In genomic region chr19:53070870-53071269, GRCm38 (mm10) we compare ENCODE assay signal across 16 mouse cellular contexts. TPM values are rescaled to one million over a fixed set of nuclear protein-coding genes. Genes with fewer than 3 reads are reported as not detected.
A peak's percentile ranks its signal among the peaks of the same experiment; 100 is the strongest.
DNase-seq lines count a peak whose midpoint lies in the region; ATAC-seq lines count a peak whose summit lies in the region.
"Had no signal": no experiment of that assay in that cellular context is flagged by ENCODE, and none has a peak within 500 bp of the region (broad histone marks: within the 10 kb centered on the region; RNA-seq: fewer than 3 reads in every experiment).

No protein-coding gene starts in this region.

- H3K36me3 ChIP-seq in limb, embryonic 13.5 days = no peaks in the 10 kb centered on the region
- H3K36me3 ChIP-seq in limb, embryonic 10.5 days = no peaks in the 10 kb centered on the region
- no peaks in the 10 kb centered on the region for H3K36me3 ChIP-seq in heart, embryonic 11.5 days (ENCODE audit: control insufficient read depth, insufficient read depth, low read length)
- no peaks in the 10 kb centered on the region for H3K36me3 ChIP-seq in stomach, embryonic 16.5 days (ENCODE audit: control insufficient read depth, insufficient read depth, low read length)
- H3K36me3 ChIP-seq: midbrain, embryonic 12.5 days; stomach, embryonic 15.5 days had no signal

- H3K9ac ChIP-seq in limb, embryonic 13.5 days = no peak overlapping the region
- H3K9ac ChIP-seq in heart, embryonic 11.5 days (ENCODE audit: low read depth, low read length) = no peak overlapping the region
- no peak overlapping the region for H3K9ac ChIP-seq in stomach, embryonic 16.5 days (ENCODE audit: low read length)
- H3K9ac ChIP-seq: midbrain, embryonic 12.5 days; stomach, embryonic 15.5 days had no signal

- no peaks in the 10 kb centered on the region for H3K27me3 ChIP-seq in limb, embryonic 13.5 days
- H3K27me3 ChIP-seq in limb, embryonic 10.5 days (ENCODE audit: low read depth, poor library complexity, severe bottlenecking) = no peaks in the 10 kb centered on the region
- no peaks in the 10 kb centered on the region for H3K27me3 ChIP-seq in heart, embryonic 11.5 days (ENCODE audit: control insufficient read depth, insufficient read depth, low read length)
- H3K27me3 ChIP-seq in stomach, embryonic 16.5 days (ENCODE audit: control insufficient read depth, insufficient read depth, low read length) = no peaks in the 10 kb centered on the region
- H3K27me3 ChIP-seq: midbrain, embryonic 12.5 days; stomach, embryonic 15.5 days had no signal

- H3K27ac ChIP-seq in limb, embryonic 13.5 days = 0 out of 2 replicates have a peak overlapping the region, but pooled peaks have one; percentile 10
- no peak overlapping the region for H3K27ac ChIP-seq in limb, embryonic 10.5 days
- peak overlapping the region; percentile 29 for H3K27ac ChIP-seq in heart, embryonic 11.5 days (ENCODE audit: low read depth, low read length)
- H3K27ac ChIP-seq in stomach, embryonic 16.5 days (ENCODE audit: low read length) = peak overlapping the region; percentile 24; the same call in 1 of the 2 replicates
- H3K27ac ChIP-seq: midbrain, embryonic 12.5 days had no signal

- H3K9me3 ChIP-seq in limb, embryonic 13.5 days = 0 out of 2 replicates have a peak, but pooled peaks cover 3% of the 10 kb centered on the region
- no peaks in the 10 kb centered on the region for H3K9me3 ChIP-seq in limb, embryonic 10.5 days (replicated peaks)
- H3K9me3 ChIP-seq in heart, embryonic 11.5 days (replicated peaks; ENCODE audit: control insufficient read depth, low read length) = no peaks in the 10 kb centered on the region
- no peaks in the 10 kb centered on the region for H3K9me3 ChIP-seq in stomach, embryonic 16.5 days (replicated peaks; ENCODE audit: control insufficient read depth, low read length)
- H3K9me3 ChIP-seq: midbrain, embryonic 12.5 days; stomach, embryonic 15.5 days had no signal

- intact Hi-C loops in heart, postnatal 25 days (cut with DNase I) = no loop called here

- H3K4me3 ChIP-seq in limb, embryonic 13.5 days = no peak overlapping the region
- no peak overlapping the region for H3K4me3 ChIP-seq in limb, embryonic 10.5 days
- no peak overlapping the region for H3K4me3 ChIP-seq in heart, embryonic 11.5 days (ENCODE audit: low read depth, low read length)
- no peak overlapping the region for H3K4me3 ChIP-seq in stomach, embryonic 16.5 days (replicated peaks; ENCODE audit: low read length)
- H3K4me3 ChIP-seq: midbrain, embryonic 12.5 days; stomach, embryonic 15.5 days had no signal

- no peak overlapping the region for H3K4me2 ChIP-seq in limb, embryonic 13.5 days (replicated peaks)
- H3K4me2 ChIP-seq in heart, embryonic 11.5 days = no peak overlapping the region
- no peak overlapping the region for H3K4me2 ChIP-seq in stomach, embryonic 16.5 days (ENCODE audit: low read depth, low read length)
- H3K4me2 ChIP-seq: midbrain, embryonic 12.5 days; stomach, embryonic 15.5 days had no signal

- ATAC-seq in limb, embryonic 13.5 days (ENCODE audit: low FRiP score, low read depth) = no peak
- no peak for ATAC-seq in heart, embryonic 11.5 days (replicated peaks; ENCODE audit: insufficient number of reproducible peaks, low FRiP score, low TSS enrichment)
- ATAC-seq in stomach, embryonic 16.5 days (ENCODE audit: insufficient read depth, low FRiP score) = no peak

- WGBS in limb, embryonic 13.5 days = 62% methylated on average over 4 of the region's 4 CpGs
- WGBS in limb, embryonic 10.5 days = 77% methylated on average over 4 of the region's 4 CpGs
- WGBS in heart, embryonic 11.5 days (ENCODE audit: insufficient replicate concordance) = 28% methylated on average over 4 of the region's 4 CpGs
- 25% methylated on average over 4 of the region's 4 CpGs for WGBS in stomach, embryonic 16.5 days

- H3K4me1 ChIP-seq in limb, embryonic 13.5 days = peaks cover 54% of the 10 kb centered on the region
- peaks cover 27% of the 10 kb centered on the region for H3K4me1 ChIP-seq in limb, embryonic 10.5 days
- peaks cover 28% of the 10 kb centered on the region for H3K4me1 ChIP-seq in heart, embryonic 11.5 days (ENCODE audit: control insufficient read depth, insufficient read depth, low read length)
- peaks cover 41% of the 10 kb centered on the region for H3K4me1 ChIP-seq in stomach, embryonic 16.5 days (ENCODE audit: control insufficient read depth, insufficient read depth, low read length)
- H3K4me1 ChIP-seq: midbrain, embryonic 12.5 days had no signal

- peak; percentile 35 to 39 for DNase-seq in heart, adult 18-20 months
- no peak for DNase-seq in heart, postnatal 25 days (ENCODE audit: low spot score)
- no peak for DNase-seq in limb, embryonic 10.5 days (ENCODE audit: low spot score)
- DNase-seq in frontal cortex, postnatal 10 days (ENCODE audit: low spot score in 2 of 2) = no peak
- no peak for DNase-seq in urinary bladder, adult 18-20 months (ENCODE audit: low spot score in 2 of 2)
- DNase-seq: cerebellum, adult 9-11 months; embryo, embryonic 11 days; gastrocnemius, postnatal 10 days; lung, adult 2 months; right cerebral cortex, postnatal 14 days; thymus, postnatal 14 days had no signal

RNA-seq across cellular contexts. Expression of gene Xpnpep1, which starts 30.9 kb away (rescaled TPM):
- 10 to 100 TPM; 65.2 to 73.3 TPM for total RNA-seq in heart, adult 18-20 months (2021)
- total RNA-seq in heart, postnatal 25 days (2021) = 10 to 100 TPM; 80.0 to 90.6 TPM
- 153 and 163 TPM in 2 replicates for polyA plus RNA-seq in limb, embryonic 13.5 days (2015; fragmentation: Nextera tagmentation; extraction: Ambion mirVana)
- polyA plus RNA-seq in limb, embryonic 10.5 days (2016; fragmentation: Nextera tagmentation; extraction: Ambion mirVana) = 138 and 152 TPM in 2 replicates
- 180 and 211 TPM in 2 replicates for polyA plus RNA-seq in heart, embryonic 11.5 days (2014; fragmentation: Nextera tagmentation; extraction: Ambion mirVana)
- 157 and 160 TPM in 2 replicates for polyA plus RNA-seq in stomach, embryonic 16.5 days (2015; fragmentation: Nextera tagmentation; extraction: Ambion mirVana)

Comparison
In these comparisons a context has a peak if more than half of its experiments do, and no peak if none do; other contexts are left out.
1. DNase-seq: peak in heart, adult 18-20 months (2 of 2); none in heart, postnatal 25 days (single experiment), limb, embryonic 10.5 days (single experiment), frontal cortex, postnatal 10 days (0 of 2) and urinary bladder, adult 18-20 months (0 of 2).